Mouse (Mus musculus) midbrain, embryonic 11.5 days (tissue): ENCODE data around the gene Shank2. TPM values are rescaled to one million over a fixed set of nuclear protein-coding genes. Genes with fewer than 3 reads are reported as not detected.

Experiments
- ATAC-seq: fragments of 200-750 bp; cut with Nextera tagmentation; 2 replicates; pipeline ENCODE4 v1.8.0; 2017; ENCODE audit warnings: moderate TSS enrichment, moderate library complexity; ENCODE audit not compliant: low FRiP score
- DNase-seq: peaks from one replicate; pipeline ENCODE4 v3.0.0; 2015; ENCODE audit warnings: low spot score; ENCODE audit errors: missing footprints
- H3K27ac ChIP-seq: fragments of 300-500 bp; sonication (generic); 2 replicates; pipeline ENCODE4 v1.5.1; 2014; ENCODE audit warnings: low read depth, low read length
- H3K27me3 ChIP-seq: fragments of 300-500 bp; sonication (generic); 2 replicates; pipeline ENCODE4 v1.6.1; 2014; ENCODE audit warnings: mild to moderate bottlenecking, low read length, moderate library complexity, mixed read lengths; ENCODE audit not compliant: control insufficient read depth, insufficient read depth
- H3K36me3 ChIP-seq: fragments of 300-500 bp; sonication (generic); 2 replicates; pipeline ENCODE4 v1.6.1; 2014; ENCODE audit warnings: mild to moderate bottlenecking, low read length, moderate library complexity, mixed read lengths; ENCODE audit not compliant: control insufficient read depth, insufficient read depth
- H3K4me1 ChIP-seq: fragments of 300-500 bp; sonication (generic); 2 replicates; pipeline ENCODE4 v1.6.1; 2014; ENCODE audit warnings: low read length; ENCODE audit not compliant: control insufficient read depth, insufficient read depth
- H3K4me2 ChIP-seq: fragments of 300-500 bp; sonication (generic); 2 replicates; pipeline ENCODE4 v1.6.1; 2014; ENCODE audit warnings: mild to moderate bottlenecking, moderate library complexity
- H3K4me3 ChIP-seq: fragments of 300-500 bp; sonication (generic); 2 replicates; pipeline ENCODE4 v1.5.1; 2014; ENCODE audit warnings: low read depth, low read length
- H3K9ac ChIP-seq: fragments of 300-500 bp; sonication (generic); 2 replicates; pipeline ENCODE4 v1.6.1; 2014; ENCODE audit warnings: low read length
- H3K9me3 ChIP-seq: fragments of 300-500 bp; sonication (generic); 2 replicates; pipeline ENCODE4 v1.6.1; 2016; ENCODE audit warnings: low read length; ENCODE audit not compliant: control insufficient read depth
- WGBS: fragments of 180-500 bp; shearing (Covaris S2); extraction: QIAGEN DNeasy Blood & Tissue Kit; methylation state at CpG from one replicate; pipeline ENCODE4 v1.1.7; 2014; 5-methylcytosine and 5-hydroxymethylcytosine counted together
- polyA plus RNA-seq: library from polyadenylated mRNA; unstranded; fragments of >200 nt; fragmentation: Nextera tagmentation; extraction: Ambion mirVana; gene quantifications from 2 replicates; pipeline ENCODE4 v1.2.1, GENCODE M21; 2014

Shank2 gene
- polyA plus RNA-seq, 1 experiment from 2014 or later: 2.2 TPM

DNA sequence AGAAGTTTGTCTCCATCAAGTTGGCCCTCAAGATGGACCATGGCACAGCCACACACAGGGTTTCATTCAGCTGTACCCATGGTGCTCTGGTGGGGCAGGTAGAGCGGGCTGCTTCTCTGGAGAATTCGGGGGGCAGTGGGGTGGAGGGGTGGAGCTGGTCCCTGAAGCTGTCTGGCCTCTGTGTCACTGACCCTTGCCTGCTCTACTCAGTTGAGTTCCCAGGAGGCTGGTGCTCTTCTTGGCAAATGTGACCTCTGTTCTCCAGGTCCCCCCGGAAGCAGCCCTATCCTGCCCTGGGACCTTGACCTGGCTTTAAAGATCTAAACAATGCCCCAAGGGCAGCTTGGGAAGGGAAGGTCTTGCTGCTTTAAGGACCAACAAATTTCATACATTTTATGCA is 20.1 kb downstream of the Shank2 start:
- H3K36me3 ChIP-seq: no peaks in the 10 kb centered on the region
- H3K4me2 ChIP-seq: no peak overlapping the region
- WGBS: 82% methylated on average over 3 of the region's 3 CpGs

GRCm38 (mm10) chr7:144022682-144023081 is 21.0 kb downstream of the Shank2 start:
- Histone ChIP-seq H3K4me3 (no peak overlapping the region), H3K9ac (no peak overlapping the region), H3K9me3 (no peaks in the 10 kb centered on the region), H3K4me2 (no peak overlapping the region), H3K36me3 (no peaks in the 10 kb centered on the region), H3K4me1 (no peaks in the 10 kb centered on the region), H3K27ac (no peak overlapping the region), H3K27me3 (no peaks in the 10 kb centered on the region)
- no peak for ATAC-seq
- DNase-seq: no peak
- WGBS: 61% methylated on average over 5 of the region's 5 CpGs

More for the DNA sequence above, 20.1 kb downstream of the Shank2 start:
- ATAC-seq (no peak), DNase-seq (no peak)
- Histone ChIP-seq H3K27me3 (no peaks in the 10 kb centered on the region), H3K9ac (no peak overlapping the region), H3K4me1 (no peaks in the 10 kb centered on the region), H3K9me3 (no peaks in the 10 kb centered on the region), H3K27ac (no peak overlapping the region), H3K4me3 (no peak overlapping the region)

DNA sequence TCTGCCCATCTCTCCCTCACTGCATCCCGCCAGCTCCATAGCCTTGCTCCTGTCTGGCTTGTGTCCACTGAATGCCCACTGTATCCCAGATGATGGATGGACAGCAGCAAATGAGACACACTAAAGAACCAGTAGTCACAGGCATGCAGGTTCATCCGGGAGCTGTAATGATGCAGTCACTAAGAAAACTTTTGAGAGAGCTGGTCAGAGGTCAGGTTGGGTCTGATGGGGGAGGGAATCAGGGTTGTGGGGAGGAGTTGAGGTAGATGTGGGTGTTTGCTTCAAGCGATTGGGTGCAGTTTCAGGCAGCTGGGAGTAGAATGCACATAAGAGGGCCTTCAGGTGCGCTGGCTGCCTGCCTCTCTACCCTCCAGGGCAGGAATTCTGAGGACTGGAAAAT is 21.8 kb downstream of the Shank2 start:
- Histone ChIP-seq H3K27ac (no peak overlapping the region), H3K4me1 (no peaks in the 10 kb centered on the region), H3K4me3 (no peak overlapping the region), H3K4me2 (no peak overlapping the region), H3K9ac (no peak overlapping the region), H3K36me3 (no peaks in the 10 kb centered on the region), H3K27me3 (no peaks in the 10 kb centered on the region), H3K9me3 (no peaks in the 10 kb centered on the region)
- WGBS: 80% methylated on average over 4 of the region's 4 CpGs
- DNase-seq: no peak
- ATAC-seq: no peak

DNA sequence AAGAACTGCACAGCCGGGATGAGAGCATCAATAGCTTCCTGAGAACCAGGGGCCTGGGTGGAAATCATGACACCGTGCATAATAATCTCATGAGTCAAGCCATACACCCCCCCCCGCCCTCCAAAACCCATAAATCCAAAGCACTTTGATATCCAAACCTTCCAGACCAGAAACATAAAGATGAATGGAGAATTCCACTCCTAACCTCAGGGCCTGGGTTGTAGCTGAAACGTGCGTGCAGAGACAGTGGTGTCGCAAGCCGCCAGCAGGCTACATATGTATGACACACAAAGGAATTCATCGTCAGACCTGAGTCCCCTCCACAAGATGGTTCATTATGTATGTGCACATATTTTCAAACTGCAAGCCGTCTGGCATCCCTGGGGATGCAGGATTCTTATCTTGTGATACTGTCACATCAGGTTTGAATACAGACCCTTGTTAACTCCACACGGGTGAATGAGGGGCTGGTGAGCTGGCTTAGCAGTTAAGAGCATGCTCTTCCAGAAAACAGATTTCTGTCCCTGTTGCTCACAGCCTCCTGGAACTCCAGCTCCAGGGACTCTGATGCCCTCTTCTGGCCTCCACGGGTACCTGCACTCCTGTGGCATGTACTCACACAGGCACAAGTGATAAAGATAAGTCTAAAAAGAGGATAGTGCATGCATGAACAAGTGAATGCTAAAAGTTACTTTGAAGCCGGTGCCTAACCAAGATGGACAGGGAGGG is 24.5 kb downstream of the Shank2 start:
- no peak overlapping the region for H3K4me3 ChIP-seq
- no peak overlapping the region for H3K27ac ChIP-seq
- WGBS: 91% methylated on average over 12 of the region's 12 CpGs
- no peak overlapping the region for H3K9ac ChIP-seq
- H3K9me3 ChIP-seq: no peaks in the 10 kb centered on the region
- no peak for DNase-seq
- H3K4me1 ChIP-seq: no peaks in the 10 kb centered on the region
- no peak for ATAC-seq
- no peak overlapping the region for H3K4me2 ChIP-seq
- H3K27me3 ChIP-seq: no peaks in the 10 kb centered on the region
- no peaks in the 10 kb centered on the region for H3K36me3 ChIP-seq

DNA sequence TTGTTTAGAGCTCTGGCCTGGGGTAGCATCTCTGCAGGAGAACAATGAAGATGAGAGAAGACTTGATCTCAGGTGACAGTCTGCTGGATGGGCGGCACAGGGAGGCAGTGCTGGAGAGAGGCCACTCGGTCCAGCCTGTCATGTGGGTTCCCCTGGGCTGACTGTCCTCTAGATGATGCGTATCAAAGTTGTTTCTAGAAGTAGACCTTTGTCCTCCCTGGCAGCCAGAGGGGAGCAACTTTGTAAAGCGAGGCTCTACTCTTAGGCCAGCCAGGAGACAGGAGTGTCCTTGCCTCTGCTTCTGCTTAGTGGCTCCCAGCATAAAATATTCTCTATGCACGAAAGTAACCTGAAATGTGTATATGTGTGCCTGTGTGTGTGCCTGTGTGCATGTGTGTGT is 27.5 kb downstream of the Shank2 start:
- Histone ChIP-seq H3K9ac (no peak overlapping the region), H3K36me3 (no peaks in the 10 kb centered on the region), H3K9me3 (no peaks in the 10 kb centered on the region), H3K4me1 (no peaks in the 10 kb centered on the region), H3K27ac (no peak overlapping the region), H3K4me2 (no peak overlapping the region), H3K27me3 (no peaks in the 10 kb centered on the region), H3K4me3 (no peak overlapping the region)
- 57% methylated on average over 5 of the region's 5 CpGs for WGBS
- ATAC-seq (no peak), DNase-seq (no peak)

DNA sequence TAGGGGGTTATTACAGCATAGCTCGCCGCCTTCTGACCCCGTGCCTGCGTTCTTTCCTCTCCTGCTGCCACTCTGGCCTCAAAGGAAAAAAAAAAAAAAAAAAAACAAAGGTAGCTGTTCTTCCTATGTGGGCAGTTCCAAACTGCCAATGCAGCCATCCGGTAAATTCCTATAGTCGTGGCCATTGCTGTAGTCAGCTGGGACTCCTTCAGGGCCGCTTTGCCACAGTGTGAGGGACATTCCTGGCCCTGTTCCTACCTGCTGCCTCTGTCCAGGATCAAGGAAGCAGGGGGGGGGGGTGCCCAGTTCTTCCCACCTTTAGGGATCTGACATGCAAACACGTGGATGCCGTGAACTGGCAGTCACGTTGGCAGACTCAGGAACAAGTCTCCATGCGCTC is 29.1 kb downstream of the Shank2 start:
- H3K9ac ChIP-seq: no peak overlapping the region
- DNase-seq (no peak), ATAC-seq (no peak)
- no peaks in the 10 kb centered on the region for H3K27me3 ChIP-seq
- no peak overlapping the region for H3K4me2 ChIP-seq
- H3K4me1 ChIP-seq: no peaks in the 10 kb centered on the region
- H3K27ac ChIP-seq: no peak overlapping the region
- WGBS: 80% methylated on average over 11 of the region's 11 CpGs
- no peaks in the 10 kb centered on the region for H3K36me3 ChIP-seq
- H3K9me3 ChIP-seq: no peaks in the 10 kb centered on the region
- no peak overlapping the region for H3K4me3 ChIP-seq

GRCm38 (mm10) chr7:144031611-144032010 is 29.9 kb downstream of the Shank2 start:
- H3K4me1 ChIP-seq: no peaks in the 10 kb centered on the region
- no peaks in the 10 kb centered on the region for H3K36me3 ChIP-seq
- H3K9ac ChIP-seq: no peak overlapping the region
- H3K9me3 ChIP-seq: no peaks in the 10 kb centered on the region
- 90% methylated on average over 3 of the region's 3 CpGs for WGBS
- H3K27me3 ChIP-seq: no peaks in the 10 kb centered on the region
- no peak overlapping the region for H3K4me2 ChIP-seq
- ATAC-seq (no peak), DNase-seq (no peak)
- no peak overlapping the region for H3K4me3 ChIP-seq
- no peak overlapping the region for H3K27ac ChIP-seq

- Histone ChIP-seq H3K9ac (no peak overlapping the region), H3K27ac (no peak overlapping the region), H3K4me2 (no peak overlapping the region), H3K27me3 (no peaks in the 10 kb centered on the region), H3K4me3 (no peak overlapping the region), H3K36me3 (no peaks in the 10 kb centered on the region), H3K9me3 (no peaks in the 10 kb centered on the region), H3K4me1 (peaks cover 3% of the 10 kb centered on the region; the same call in 1 of the 2 replicates)
- ATAC-seq: no peak
- no peak for DNase-seq
- WGBS: 96% methylated on average over 11 of the region's 11 CpGs
These were observed 35.8 kb downstream of the Shank2 start for GRCm38 (mm10) chr7:144037541-144037940.

DNA sequence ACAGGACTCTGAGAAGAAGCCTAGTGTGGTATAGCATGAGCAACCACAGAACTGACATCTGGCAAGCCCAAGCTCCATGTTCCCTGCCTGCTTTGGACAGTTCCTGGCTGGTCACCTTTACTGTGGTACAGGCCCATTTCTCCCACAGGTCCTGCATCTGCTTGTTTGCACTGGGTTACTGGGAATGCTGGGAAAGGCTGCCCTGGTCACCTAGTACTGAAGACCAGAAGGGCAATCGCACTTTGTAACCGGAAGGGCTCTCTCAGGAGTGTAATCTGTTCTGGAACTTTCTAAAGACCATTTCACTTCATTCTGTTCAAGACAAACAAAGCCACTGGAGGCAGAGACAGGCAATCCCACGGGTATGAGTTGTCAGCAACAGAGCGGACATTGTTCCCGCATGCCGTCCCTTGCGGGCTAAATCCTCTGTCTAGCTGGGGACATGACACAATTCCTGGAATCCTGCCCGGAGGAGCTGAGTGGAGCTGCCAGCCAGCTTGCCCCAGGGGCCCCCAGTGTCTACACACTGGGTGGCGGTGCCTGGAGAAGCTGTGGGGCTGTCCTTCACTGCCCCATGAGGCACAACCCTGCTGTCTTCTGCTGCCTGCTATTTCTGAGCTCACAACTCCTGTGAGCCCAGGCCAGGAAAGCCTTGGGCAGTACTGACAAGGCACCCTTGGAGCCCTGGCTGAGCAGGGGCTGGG is 36.4 kb downstream of the Shank2 start:
- Histone ChIP-seq H3K4me3 (no peak overlapping the region), H3K9ac (no peak overlapping the region), H3K36me3 (no peaks in the 10 kb centered on the region), H3K9me3 (no peaks in the 10 kb centered on the region), H3K27me3 (no peaks in the 10 kb centered on the region), H3K27ac (no peak overlapping the region; the same call in 1 of the 2 replicates), H3K4me1 (peaks cover 3% of the 10 kb centered on the region; the same call in 1 of the 2 replicates), H3K4me2 (no peak overlapping the region)
- peak; percentile 40; the same call in 1 of the 2 replicates for ATAC-seq
- no peak for DNase-seq
- WGBS: 53% methylated on average over 9 of the region's 9 CpGs
